Mouse (Mus musculus) right cerebral cortex, postnatal 14 days (tissue): Measurements from ENCODE around the gene Socs7.
"Not testable (repeated sequence)": the region's sequence is repeated elsewhere in the genome, so short reads cannot be mapped to it uniquely, and the experiment has no call there.

Experiments used
- DNase-seq: peaks from one replicate; pipeline ENCODE4 v3.0.0; 2022

Gene Socs7

GRCm38 (mm10) chr11:97361948-97362648 is at the start of gene Socs7:
Socs7 (plus strand) TSS chr11:97362551.
- DNase-seq = peak; percentile 95

- DNase-seq = not testable (repeated sequence)
Measured at GRCm38 (mm10) chr11:97312871-97313270, 49.5 kb upstream of the Socs7 start.

- no peak for DNase-seq
Measured at GRCm38 (mm10) chr11:97314110-97314509, 48.2 kb upstream of the Socs7 start.

- DNase-seq = no peak
Measured at GRCm38 (mm10) chr11:97314751-97315503, 47.4 kb upstream of the Socs7 start.

- DNase-seq = peak; percentile 99
Measured at GRCm38 (mm10) chr11:97315504-97316503, 46.5 kb upstream of the Socs7 start, which contains the start of gene Mrpl45. Mrpl45 (plus strand) TSS chr11:97315716.

GRCm38 (mm10) chr11:97321197-97321596 is 41.2 kb upstream of the Socs7 start:
- no peak for DNase-seq

GRCm38 (mm10) chr11:97321894-97322600 is 40.3 kb upstream of the Socs7 start:
- not testable (repeated sequence) for DNase-seq

- DNase-seq = no peak
Measured at GRCm38 (mm10) chr11:97325224-97325623, 37.1 kb upstream of the Socs7 start.

- DNase-seq = peak; percentile 80
Measured at GRCm38 (mm10) chr11:97328148-97328547, 34.2 kb upstream of the Socs7 start.

- DNase-seq = no peak
Measured at GRCm38 (mm10) chr11:97330315-97330714, 32.0 kb upstream of the Socs7 start.

- no peak for DNase-seq
Measured at GRCm38 (mm10) chr11:97331231-97332190, 30.8 kb upstream of the Socs7 start.

- DNase-seq = no peak
Measured at GRCm38 (mm10) chr11:97333044-97333443, 29.3 kb upstream of the Socs7 start.

GRCm38 (mm10) chr11:97333896-97334295 is 28.5 kb upstream of the Socs7 start:
- no peak for DNase-seq

- no peak for DNase-seq
Measured at GRCm38 (mm10) chr11:97334400-97334799, 28.0 kb upstream of the Socs7 start.

- no peak for DNase-seq
Measured at GRCm38 (mm10) chr11:97336238-97336637, 26.1 kb upstream of the Socs7 start.

GRCm38 (mm10) chr11:97336751-97337345 is 25.5 kb upstream of the Socs7 start:
- DNase-seq = no peak

GRCm38 (mm10) chr11:97337363-97337762 is 25.0 kb upstream of the Socs7 start:
- DNase-seq = no peak

- no peak for DNase-seq
Measured at GRCm38 (mm10) chr11:97338302-97338976, 23.9 kb upstream of the Socs7 start.

- peak; percentile 65 for DNase-seq
Measured at GRCm38 (mm10) chr11:97338977-97339315, 23.4 kb upstream of the Socs7 start.

- DNase-seq = no peak
Measured at GRCm38 (mm10) chr11:97343175-97343574, 19.2 kb upstream of the Socs7 start.
